Comparison of ENCODE assay signal across 8 mouse cellular contexts in the genomic region with DNA sequence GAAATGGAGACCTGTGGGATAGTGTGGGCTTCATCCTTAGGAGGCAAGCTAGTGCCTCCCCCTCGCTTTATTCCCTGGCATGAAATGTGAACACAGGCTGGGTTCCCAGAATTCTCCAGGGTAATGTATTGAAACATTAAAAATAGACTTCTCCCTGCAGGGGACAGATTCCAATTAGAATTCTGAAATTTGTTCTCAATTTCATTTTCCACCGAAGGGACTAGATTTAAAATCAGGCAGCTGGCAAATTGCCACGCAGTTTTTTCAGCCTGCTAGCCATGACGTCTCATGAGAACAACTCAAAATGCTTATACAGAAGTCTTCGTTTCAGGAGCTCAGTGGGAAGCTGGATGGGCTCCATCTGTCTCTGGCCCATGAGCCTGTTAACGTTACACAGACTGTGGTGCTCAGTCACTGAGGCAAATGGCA.
DNase-seq lines count a peak whose midpoint lies in the region; ATAC-seq and TF ChIP-seq lines count a peak whose summit lies in the region.

No protein-coding gene starts in this region.

- H3K36me3 ChIP-seq in midbrain, postnatal 0 days (ENCODE audit: insufficient read depth, low read length), result no peaks in the 10 kb centered on the region
- H3K36me3 ChIP-seq in midbrain, embryonic 11.5 days (ENCODE audit: control insufficient read depth, insufficient read depth, low read length), result no peaks in the 10 kb centered on the region

- no peak overlapping the region for H3K9ac ChIP-seq in midbrain, postnatal 0 days (replicated peaks; ENCODE audit: low read length, poor library complexity, severe bottlenecking)
- no peak overlapping the region for H3K9ac ChIP-seq in midbrain, embryonic 11.5 days (ENCODE audit: low read length)

- no peak for TF ChIP-seq CTCF in midbrain, postnatal 0 days (IDR thresholded peaks at IDR 0.05)

- no peak overlapping the region for H3K4me2 ChIP-seq in midbrain, postnatal 0 days (ENCODE audit: low read depth, low read length, poor library complexity, severe bottlenecking)
- no peak overlapping the region for H3K4me2 ChIP-seq in midbrain, embryonic 11.5 days

- no peaks in the 10 kb centered on the region for H3K9me3 ChIP-seq in midbrain, postnatal 0 days (ENCODE audit: low read length)
- H3K9me3 ChIP-seq in midbrain, embryonic 11.5 days (ENCODE audit: control insufficient read depth, low read length), result no peaks in the 10 kb centered on the region

- peaks cover 5% of the 10 kb centered on the region; the same call in 1 of the 2 replicates for H3K4me1 ChIP-seq in midbrain, postnatal 0 days (ENCODE audit: insufficient read depth, low read length)
- H3K4me1 ChIP-seq in midbrain, embryonic 11.5 days (ENCODE audit: control insufficient read depth, insufficient read depth, low read length), result no peaks in the 10 kb centered on the region

- peak; percentile 91 for DNase-seq in midbrain, postnatal 0 days (ENCODE audit: low spot score)
- no peak for DNase-seq in midbrain, embryonic 11.5 days (ENCODE audit: low spot score, missing footprints)
- DNase-seq in cerebellum, postnatal 4 days (ENCODE audit: low spot score in 2 of 2), result peak; percentile 34 to 78
- peak; percentile 58 to 59 for DNase-seq in heart, postnatal 10 days
- DNase-seq in layer of hippocampus, postnatal 36 days, result peak; percentile 42 to 62
- peak; percentile 37 for DNase-seq in skeletal muscle tissue, adult 2 months (ENCODE audit: low read depth, low spot score)
- DNase-seq in thymus, postnatal 14 days, result no peak

- H3K27me3 ChIP-seq in midbrain, postnatal 0 days (ENCODE audit: insufficient read depth, low read length), result no peaks in the 10 kb centered on the region
- H3K27me3 ChIP-seq in midbrain, embryonic 11.5 days (ENCODE audit: control insufficient read depth, insufficient read depth, low read length), result no peaks in the 10 kb centered on the region

- no peak overlapping the region for H3K27ac ChIP-seq in midbrain, postnatal 0 days (ENCODE audit: low read depth, low read length)
- no peak overlapping the region for H3K27ac ChIP-seq in midbrain, embryonic 11.5 days (ENCODE audit: low read depth, low read length)

- no peak overlapping the region for H3K4me3 ChIP-seq in midbrain, postnatal 0 days (ENCODE audit: low read depth, low read length)
- no peak overlapping the region for H3K4me3 ChIP-seq in midbrain, embryonic 11.5 days (ENCODE audit: low read depth, low read length)

- intact Hi-C loops in heart, postnatal 10 days (cut with DNase I), result no loop called here

- peak; percentile 38; the same call in 1 of the 2 replicates for ATAC-seq in midbrain, postnatal 0 days (ENCODE audit: low FRiP score)
- ATAC-seq in midbrain, embryonic 11.5 days (ENCODE audit: low FRiP score), result no peak
- no peak for ATAC-seq in megakaryocyte progenitor cell, adult 5-6 weeks (replicated peaks; ENCODE audit: poor library complexity)

- 24% methylated on average over 6 of the region's 6 CpGs for WGBS in midbrain, postnatal 0 days
- 80% methylated on average over 6 of the region's 6 CpGs for WGBS in midbrain, embryonic 11.5 days

Comparison
In these comparisons a context has a peak if more than half of its experiments do, and no peak if none do; other contexts are left out.
1. DNase-seq: peak in midbrain, postnatal 0 days (single experiment), cerebellum, postnatal 4 days (2 of 2), heart, postnatal 10 days (2 of 2), layer of hippocampus, postnatal 36 days (2 of 2) and skeletal muscle tissue, adult 2 months (single experiment); none in midbrain, embryonic 11.5 days (single experiment) and thymus, postnatal 14 days (single experiment).